32 mouse cellular contexts compared by ENCODE assay signal in genomic region chr10:26793013-26793412, GRCm38 (mm10).
"Had no signal": no experiment of that assay in that cellular context is flagged by ENCODE, and none has a peak within 500 bp of the region (broad histone marks: within the 10 kb centered on the region; RNA-seq: fewer than 3 reads in every experiment).

No protein-coding gene starts in this region.

- H3K36me3 ChIP-seq: heart, embryonic 10.5 days; heart, embryonic 12.5 days; heart, embryonic 13.5 days; heart, embryonic 15.5 days; hindbrain, embryonic 12.5 days; hindbrain, embryonic 13.5 days; hindbrain, embryonic 15.5 days; kidney, embryonic 15.5 days had no signal

- H3K9me3 ChIP-seq: heart, embryonic 10.5 days; heart, embryonic 12.5 days; heart, embryonic 13.5 days; heart, embryonic 15.5 days; hindbrain, embryonic 12.5 days; hindbrain, embryonic 13.5 days; hindbrain, embryonic 15.5 days; kidney, embryonic 15.5 days had no signal

- H3K4me3 ChIP-seq: heart, adult 2 months; heart, embryonic 10.5 days; heart, embryonic 12.5 days; heart, embryonic 13.5 days; heart, embryonic 15.5 days; hindbrain, embryonic 12.5 days; hindbrain, embryonic 13.5 days; hindbrain, embryonic 15.5 days; kidney, embryonic 15.5 days; layer of hippocampus, adult 2 months; left cerebral cortex, adult 2 months had no signal

- H3K4me1 ChIP-seq: hindbrain, embryonic 12.5 days had no signal

- DNase-seq: heart, adult 2 months; heart, postnatal 10 days; heart, postnatal 14 days; heart, postnatal 36 days; heart, postnatal 4 days; kidney, adult 11 months; kidney, adult 18-20 months; kidney, adult 2 months; kidney, adult 8-10 months; kidney, postnatal 10 days; kidney, postnatal 14 days; kidney, postnatal 25 days; kidney, postnatal 36 days; kidney, postnatal 4 days; layer of hippocampus, adult 9-11 months; layer of hippocampus, postnatal 36 days had no signal

- H3K9ac ChIP-seq: heart, embryonic 12.5 days; heart, embryonic 13.5 days; heart, embryonic 15.5 days; hindbrain, embryonic 12.5 days; hindbrain, embryonic 13.5 days; hindbrain, embryonic 14.5 days; hindbrain, embryonic 15.5 days; kidney, embryonic 15.5 days had no signal

- ATAC-seq: hindbrain, embryonic 16.5 days; hindbrain, postnatal 0 days; inflammation-experienced regulatory T-cells, adult 6 months had no signal

- H3K27ac ChIP-seq: heart, adult 2 months; heart, embryonic 10.5 days; heart, embryonic 13.5 days; heart, embryonic 15.5 days; hindbrain, embryonic 12.5 days; hindbrain, embryonic 13.5 days; hindbrain, embryonic 14.5 days; hindbrain, embryonic 15.5 days; hindbrain, postnatal 0 days; kidney, embryonic 15.5 days; kidney, postnatal 0 days; layer of hippocampus, adult 2 months; left cerebral cortex, adult 2 months had no signal

- H3K27me3 ChIP-seq: heart, embryonic 12.5 days; heart, embryonic 13.5 days; heart, embryonic 15.5 days; hindbrain, embryonic 12.5 days; hindbrain, embryonic 13.5 days; hindbrain, embryonic 15.5 days; kidney, embryonic 15.5 days had no signal

- H3K4me2 ChIP-seq: heart, embryonic 11.5 days; heart, embryonic 12.5 days; heart, embryonic 13.5 days; heart, embryonic 15.5 days; hindbrain, embryonic 12.5 days; hindbrain, embryonic 13.5 days; hindbrain, embryonic 14.5 days; hindbrain, embryonic 15.5 days; kidney, embryonic 15.5 days had no signal
